Mouse (Mus musculus): ENCODE measurements around the gene Dgkz.

DNA sequence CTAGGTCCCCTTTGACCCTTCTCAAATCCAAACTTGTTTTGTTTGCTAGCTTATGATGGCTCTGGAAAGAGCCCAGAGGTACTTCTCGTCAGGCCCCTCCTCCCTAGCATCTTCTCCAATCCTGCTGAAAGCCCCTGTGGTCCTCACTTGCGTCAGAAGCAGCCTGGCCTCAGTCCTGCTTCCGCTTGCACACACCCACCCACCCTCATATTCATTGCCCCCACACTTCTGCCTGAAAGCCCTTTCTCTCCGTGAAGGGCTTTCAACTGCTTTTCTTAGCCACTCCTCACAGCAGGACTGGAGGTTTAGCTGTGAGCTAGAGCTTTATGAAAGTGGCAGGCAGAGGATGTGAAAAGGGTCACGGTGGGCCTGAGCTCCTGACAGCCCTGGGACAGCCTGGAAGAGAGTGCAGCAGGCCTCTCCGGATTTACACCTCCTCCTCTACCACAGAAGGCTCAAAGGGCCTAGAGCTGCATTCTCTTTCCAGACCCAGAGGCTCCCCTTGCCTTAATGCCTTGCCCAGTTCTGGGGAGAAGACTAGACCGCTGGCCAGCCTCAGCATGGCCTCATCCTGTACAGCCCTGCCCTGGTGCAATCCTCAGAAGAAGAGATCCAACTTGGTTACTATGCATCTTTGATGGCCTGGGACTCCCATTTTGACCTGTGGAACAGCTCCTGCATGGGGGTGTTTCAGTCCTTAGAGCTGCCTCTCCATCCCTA lies 2.1 kb downstream of the Dgkz start:
- no peak for TF ChIP-seq POLR2A (IDR thresholded peaks at IDR 0.05; ENCODE audit: control insufficient read depth, extremely low read depth, insufficient read depth, low read length, poor library complexity)
- no peak for TF ChIP-seq CTCF (IDR thresholded peaks at IDR 0.05; ENCODE audit: borderline replicate concordance, control insufficient read depth, extremely low read depth, insufficient read depth, low read length, poor library complexity)
